Mouse (Mus musculus): Measurements from ENCODE around the gene Ercc2. TPM values are rescaled to one million over a fixed set of nuclear protein-coding genes. Genes with fewer than 3 reads are reported as not detected.
A peak's percentile ranks its signal among the peaks of the same experiment; 100 is the strongest.

Ercc2 gene
- polyA plus RNA-seq, 1 experiment from 2014 or later = 6.2 TPM

GRCm38 (mm10) chr7:19373367-19373766 is 8.4 kb upstream of the Ercc2 start:
- WGBS = 87% methylated on average over 2 of the region's 2 CpGs
- H3K27ac ChIP-seq (ENCODE audit: low read depth, low read length) = no peak overlapping the region
- 0 out of 2 replicates have a peak, but pooled peaks cover 5% of the 10 kb centered on the region for H3K36me3 ChIP-seq (ENCODE audit: control insufficient read depth, insufficient read depth)
- no peak for TF ChIP-seq CTCF (IDR thresholded peaks at IDR 0.05; ENCODE audit: low read depth)
- no peaks in the 10 kb centered on the region for H3K4me1 ChIP-seq (replicated peaks; ENCODE audit: control insufficient read depth, insufficient read depth, low read length)
- no peak overlapping the region for H3K9ac ChIP-seq (ENCODE audit: low read depth, low read length)
- no peak overlapping the region for H3K4me2 ChIP-seq (replicated peaks; ENCODE audit: low read depth)
- no peak overlapping the region for H3K4me3 ChIP-seq (ENCODE audit: low read depth, low read length)
- no peaks in the 10 kb centered on the region for H3K9me3 ChIP-seq (ENCODE audit: control insufficient read depth)
- no peaks in the 10 kb centered on the region for H3K27me3 ChIP-seq (replicated peaks; ENCODE audit: control insufficient read depth, insufficient read depth, low read length)
- ATAC-seq = no peak

GRCm38 (mm10) chr7:19375368-19375767 is 6.4 kb upstream of the Ercc2 start:
- Histone ChIP-seq H3K4me3 (ENCODE audit: low read depth, low read length) (no peak overlapping the region), H3K4me2 (replicated peaks; ENCODE audit: low read depth) (no peak overlapping the region), H3K36me3 (ENCODE audit: control insufficient read depth, insufficient read depth) (0 out of 2 replicates have a peak, but pooled peaks cover 5% of the 10 kb centered on the region), H3K9ac (ENCODE audit: low read depth, low read length) (no peak overlapping the region), H3K27ac (ENCODE audit: low read depth, low read length) (no peak overlapping the region), H3K9me3 (ENCODE audit: control insufficient read depth) (no peaks in the 10 kb centered on the region), H3K4me1 (replicated peaks; ENCODE audit: control insufficient read depth, insufficient read depth, low read length) (no peaks in the 10 kb centered on the region), H3K27me3 (replicated peaks; ENCODE audit: control insufficient read depth, insufficient read depth, low read length) (no peaks in the 10 kb centered on the region)
- no peak for TF ChIP-seq CTCF (IDR thresholded peaks at IDR 0.05; ENCODE audit: low read depth)
- ATAC-seq = no peak
- 84% methylated on average over 18 of the region's 18 CpGs for WGBS

DNA sequence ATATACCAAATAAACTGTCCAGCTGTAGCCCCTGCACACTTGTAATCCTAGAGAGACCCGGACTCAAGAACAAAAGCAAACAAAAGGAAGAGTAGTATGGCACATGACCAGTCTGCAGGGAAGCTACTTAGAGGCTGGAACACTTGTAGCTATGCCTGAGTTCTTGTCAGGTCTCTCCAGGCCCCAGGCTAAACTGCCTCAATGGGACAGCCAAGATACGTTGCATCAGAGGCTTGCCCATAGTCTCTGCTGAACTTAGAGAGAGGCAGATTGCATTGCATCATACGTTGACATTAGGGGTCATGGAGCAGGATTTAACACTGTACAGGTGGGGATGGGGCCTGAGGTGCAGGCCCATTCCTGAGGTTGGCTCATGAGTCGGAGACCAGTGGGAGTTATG is 5.8 kb upstream of the Ercc2 start:
- no peak for TF ChIP-seq CTCF (IDR thresholded peaks at IDR 0.05; ENCODE audit: low read depth)
- H3K27me3 ChIP-seq (replicated peaks; ENCODE audit: control insufficient read depth, insufficient read depth, low read length) = no peaks in the 10 kb centered on the region
- H3K4me3 ChIP-seq (ENCODE audit: low read depth, low read length) = no peak overlapping the region
- no peak overlapping the region for H3K9ac ChIP-seq (ENCODE audit: low read depth, low read length)
- 0 out of 2 replicates have a peak, but pooled peaks cover 5% of the 10 kb centered on the region for H3K36me3 ChIP-seq (ENCODE audit: control insufficient read depth, insufficient read depth)
- no peak for ATAC-seq
- WGBS = 78% methylated on average over 4 of the region's 4 CpGs
- H3K4me2 ChIP-seq (replicated peaks; ENCODE audit: low read depth) = no peak overlapping the region
- no peaks in the 10 kb centered on the region for H3K4me1 ChIP-seq (replicated peaks; ENCODE audit: control insufficient read depth, insufficient read depth, low read length)
- no peaks in the 10 kb centered on the region for H3K9me3 ChIP-seq (ENCODE audit: control insufficient read depth)
- H3K27ac ChIP-seq (ENCODE audit: low read depth, low read length) = no peak overlapping the region

GRCm38 (mm10) chr7:19378049-19378448 is 3.8 kb upstream of the Ercc2 start:
- Histone ChIP-seq H3K4me1 (replicated peaks; ENCODE audit: control insufficient read depth, insufficient read depth, low read length) (no peaks in the 10 kb centered on the region), H3K27me3 (replicated peaks; ENCODE audit: control insufficient read depth, insufficient read depth, low read length) (no peaks in the 10 kb centered on the region), H3K4me3 (ENCODE audit: low read depth, low read length) (no peak overlapping the region), H3K27ac (ENCODE audit: low read depth, low read length) (no peak overlapping the region), H3K9ac (ENCODE audit: low read depth, low read length) (no peak overlapping the region), H3K9me3 (ENCODE audit: control insufficient read depth) (no peaks in the 10 kb centered on the region), H3K36me3 (ENCODE audit: control insufficient read depth, insufficient read depth) (0 out of 2 replicates have a peak, but pooled peaks cover 5% of the 10 kb centered on the region), H3K4me2 (replicated peaks; ENCODE audit: low read depth) (no peak overlapping the region)
- no peak for TF ChIP-seq CTCF (IDR thresholded peaks at IDR 0.05; ENCODE audit: low read depth)
- ATAC-seq = no peak
- 79% methylated on average over 8 of the region's 8 CpGs for WGBS

GRCm38 (mm10) chr7:19382166-19382541 is 344 bp downstream of the Ercc2 start:
- under 1% methylated on average over 27 of the region's 37 CpGs for WGBS
- no peaks in the 10 kb centered on the region for H3K27me3 ChIP-seq (replicated peaks; ENCODE audit: control insufficient read depth, insufficient read depth, low read length)
- H3K9me3 ChIP-seq (ENCODE audit: control insufficient read depth) = no peaks in the 10 kb centered on the region
- H3K4me2 ChIP-seq (replicated peaks; ENCODE audit: low read depth) = peak overlapping the region; percentile 94
- peak overlapping the region; percentile 74 for H3K9ac ChIP-seq (ENCODE audit: low read depth, low read length)
- ATAC-seq = peak; percentile 78
- TF ChIP-seq CTCF (IDR thresholded peaks at IDR 0.05; ENCODE audit: low read depth) = no peak
- H3K4me3 ChIP-seq (ENCODE audit: low read depth, low read length) = peak overlapping the region; percentile 89
- H3K4me1 ChIP-seq (replicated peaks; ENCODE audit: control insufficient read depth, insufficient read depth, low read length) = no peaks in the 10 kb centered on the region
- peaks cover 22% of the 10 kb centered on the region for H3K36me3 ChIP-seq (ENCODE audit: control insufficient read depth, insufficient read depth)
- H3K27ac ChIP-seq (ENCODE audit: low read depth, low read length) = peak overlapping the region; percentile 35; the same call in 1 of the 2 replicates

- no peak for TF ChIP-seq CTCF (IDR thresholded peaks at IDR 0.05; ENCODE audit: low read depth)
- H3K4me2 ChIP-seq (replicated peaks; ENCODE audit: low read depth) = no peak overlapping the region
- H3K27ac ChIP-seq (ENCODE audit: low read depth, low read length) = no peak overlapping the region
- H3K4me1 ChIP-seq (replicated peaks; ENCODE audit: control insufficient read depth, insufficient read depth, low read length) = no peaks in the 10 kb centered on the region
- no peak for ATAC-seq
- no peak overlapping the region for H3K9ac ChIP-seq (ENCODE audit: low read depth, low read length)
- no peaks in the 10 kb centered on the region for H3K27me3 ChIP-seq (replicated peaks; ENCODE audit: control insufficient read depth, insufficient read depth, low read length)
- no peak overlapping the region for H3K4me3 ChIP-seq (ENCODE audit: low read depth, low read length)
- no peaks in the 10 kb centered on the region for H3K9me3 ChIP-seq (ENCODE audit: control insufficient read depth)
- 89% methylated on average over 9 of the region's 9 CpGs for WGBS
- H3K36me3 ChIP-seq (ENCODE audit: control insufficient read depth, insufficient read depth) = peaks cover 35% of the 10 kb centered on the region
Measured at GRCm38 (mm10) chr7:19383708-19384107, 1.9 kb downstream of the Ercc2 start.
